Mouse (Mus musculus) cerebellum, adult 2 months (tissue): Measurements from ENCODE around the gene Sv2b.

Experiments used
- CTCF ChIP-seq: fragments of 200-500 bp; IDR thresholded peaks from 2 replicates; pipeline ENCODE4 v1.5.1; 2011; ENCODE audit warnings: low read depth, mild to moderate bottlenecking, control low read depth, low read length, moderate library complexity, borderline replicate concordance; ENCODE audit not compliant: insufficient read depth
- POLR2A ChIP-seq: fragments of 200-500 bp; IDR thresholded peaks from 2 replicates; pipeline ENCODE4 v1.6.1; 2011; ENCODE audit warnings: low read length, control low read depth, borderline replicate concordance; ENCODE audit not compliant: insufficient read depth

- TF ChIP-seq CTCF (no peak), POLR2A (no peak)
Measured at GRCm38 (mm10) chr7:75267236-75267635, 41.8 kb downstream of the Sv2b start.
